Mouse (Mus musculus): ENCODE results near the gene Gpd1. TPM values are rescaled to one million over a fixed set of nuclear protein-coding genes. Genes with fewer than 3 reads are reported as not detected.

Gene Gpd1
- polyA plus RNA-seq, 2 experiments from 2014 or later = 0.41 TPM; not detected in 1

GRCm38 (mm10) chr15:99701999-99702900, 15.1 kb upstream of the Gpd1 start, which contains the start of gene Smarcd1:
Gene Smarcd1 (plus strand): TSS chr15:99702129.
- peak; percentile 86 for ATAC-seq

- no peak for ATAC-seq
These were observed 14.2 kb upstream of the Gpd1 start for GRCm38 (mm10) chr15:99703104-99703503.

GRCm38 (mm10) chr15:99703676-99704040, 13.7 kb upstream of the Gpd1 start:
- no peak for ATAC-seq

- no peak for ATAC-seq
These were observed 13.2 kb upstream of the Gpd1 start for GRCm38 (mm10) chr15:99704041-99704681.

GRCm38 (mm10) chr15:99704881-99705280, 12.4 kb upstream of the Gpd1 start:
- ATAC-seq = no peak

- peak; percentile 21 for ATAC-seq
These were observed 11.8 kb upstream of the Gpd1 start, which contains the start of gene Gm17349 for GRCm38 (mm10) chr15:99705440-99706048. Gene Gm17349 (minus strand): TSS chr15:99705490.

GRCm38 (mm10) chr15:99708176-99708575, 9.1 kb upstream of the Gpd1 start:
- ATAC-seq = no peak

GRCm38 (mm10) chr15:99710221-99711190, 6.8 kb upstream of the Gpd1 start:
- no peak for ATAC-seq

- no peak for ATAC-seq
These were observed 5.8 kb upstream of the Gpd1 start for GRCm38 (mm10) chr15:99711491-99711890.

- ATAC-seq = no peak
These were observed 4.4 kb upstream of the Gpd1 start for GRCm38 (mm10) chr15:99712666-99713559.

- ATAC-seq = no peak
These were observed 3.7 kb upstream of the Gpd1 start for GRCm38 (mm10) chr15:99713569-99713968.

GRCm38 (mm10) chr15:99714206-99714605, 3.1 kb upstream of the Gpd1 start:
- no peak for ATAC-seq

- peak; percentile 81 for ATAC-seq
These were observed 2.5 kb upstream of the Gpd1 start for GRCm38 (mm10) chr15:99714858-99715257.

GRCm38 (mm10) chr15:99715361-99715865, 1.9 kb upstream of the Gpd1 start:
- no peak for ATAC-seq

GRCm38 (mm10) chr15:99715982-99716746, 1.2 kb upstream of the Gpd1 start:
- ATAC-seq = no peak

- no peak for ATAC-seq
These were observed 501 bp upstream of the Gpd1 start for GRCm38 (mm10) chr15:99716814-99717213.

- ATAC-seq = no peak
These were observed 1.2 kb downstream of the Gpd1 start for GRCm38 (mm10) chr15:99718461-99719021.

- ATAC-seq = no peak
These were observed 2.5 kb downstream of the Gpd1 start for GRCm38 (mm10) chr15:99719865-99720264.

GRCm38 (mm10) chr15:99721921-99722743, 4.8 kb downstream of the Gpd1 start:
- ATAC-seq = no peak

Measured in CD4-positive, CD25-positive, alpha-beta regulatory T cell, adult 4 months (primary cell).